Mouse (Mus musculus): ENCODE measurements around the gene Hmgcll1.

DNA sequence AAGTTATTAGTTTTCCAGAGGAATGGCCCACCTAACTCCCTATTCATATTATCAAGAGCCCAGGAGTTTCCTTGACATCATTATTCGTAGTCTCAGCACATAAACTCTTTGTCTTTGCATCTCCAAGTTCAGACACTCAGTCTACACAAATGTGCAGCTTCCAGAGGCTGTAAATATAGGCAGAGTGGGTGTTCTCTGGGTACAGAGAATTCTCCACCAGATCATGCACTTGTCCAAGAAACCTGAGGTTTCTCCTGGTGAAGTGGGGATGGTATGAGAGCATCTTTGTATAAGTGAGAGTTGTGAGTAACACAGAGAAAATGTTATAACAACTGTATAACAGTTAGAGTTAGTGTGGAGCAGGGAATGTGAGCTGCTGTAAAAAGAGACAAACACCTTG is 114.7 kb downstream of the Hmgcll1 start:
- TF ChIP-seq GATA1 (IDR thresholded peaks at IDR 0.05; ENCODE audit: low read length), result no peak
- TF ChIP-seq TAL1 (IDR thresholded peaks at IDR 0.05; ENCODE audit: low read length), result no peak
